Mouse (Mus musculus) intestine, embryonic 15.5 days (tissue): ENCODE results near the gene Prickle1. TPM values are rescaled to one million over a fixed set of nuclear protein-coding genes. Genes with fewer than 3 reads are reported as not detected.

ENCODE experiments used
- ATAC-seq: fragments of 200-750 bp; cut with Nextera tagmentation; 2 replicates; pipeline ENCODE4 v1.8.0; 2017; ENCODE audit warnings: moderate TSS enrichment, moderate library complexity
- H3K27ac ChIP-seq: fragments of 300-500 bp; sonication (generic); 2 replicates; pipeline ENCODE4 v1.5.1; 2015; ENCODE audit warnings: mild to moderate bottlenecking, inconsistent platforms
- H3K27me3 ChIP-seq: fragments of 300-500 bp; sonication (generic); replicated peaks from 2 replicates; pipeline ENCODE4 v1.6.1; 2015; ENCODE audit warnings: inconsistent platforms
- H3K36me3 ChIP-seq: fragments of 300-500 bp; sonication (generic); 2 replicates; pipeline ENCODE4 v1.6.1; 2015; ENCODE audit warnings: inconsistent platforms
- H3K4me1 ChIP-seq: fragments of 300-500 bp; sonication (generic); replicated peaks from 2 replicates; pipeline ENCODE4 v1.6.1; 2015; ENCODE audit warnings: inconsistent platforms
- H3K4me2 ChIP-seq: fragments of 300-500 bp; sonication (generic); replicated peaks from 2 replicates; pipeline ENCODE4 v1.6.1; 2015; ENCODE audit warnings: mild to moderate bottlenecking, inconsistent platforms
- H3K4me3 ChIP-seq: fragments of 300-500 bp; sonication (generic); replicated peaks from 2 replicates; pipeline ENCODE4 v1.5.1; 2015; ENCODE audit warnings: inconsistent platforms
- H3K9ac ChIP-seq: fragments of 300-500 bp; sonication (generic); 2 replicates; pipeline ENCODE4 v1.6.1; 2015; ENCODE audit warnings: inconsistent platforms
- H3K9me3 ChIP-seq: fragments of 300-500 bp; sonication (generic); 2 replicates; pipeline ENCODE4 v1.6.1; 2016; ENCODE audit warnings: inconsistent platforms
- WGBS: fragments of 180-500 bp; shearing (Covaris S2); methylation state at CpG from one replicate; pipeline ENCODE4 v1.1.7; 2015; 5-methylcytosine and 5-hydroxymethylcytosine counted together
- polyA plus RNA-seq: library from polyadenylated mRNA; unstranded; fragments of >200 nt; fragmentation: Nextera tagmentation; extraction: Ambion mirVana; gene quantifications from 2 replicates; pipeline ENCODE4 v1.2.1, GENCODE M21; 2015

Gene Prickle1
- polyA plus RNA-seq, 1 experiment from 2014 or later, result 23.7 TPM

- WGBS, result 74% methylated on average over 10 of the region's 10 CpGs
- no peak overlapping the region for H3K9ac ChIP-seq
- 0 out of 2 replicates have a peak, but pooled peaks cover 5% of the 10 kb centered on the region for H3K4me1 ChIP-seq
- H3K9me3 ChIP-seq, result no peaks in the 10 kb centered on the region
- no peaks in the 10 kb centered on the region for H3K36me3 ChIP-seq
- H3K4me2 ChIP-seq, result no peak overlapping the region
- ATAC-seq, result no peak
- H3K27me3 ChIP-seq, result no peaks in the 10 kb centered on the region
- H3K4me3 ChIP-seq, result no peak overlapping the region
- no peak overlapping the region for H3K27ac ChIP-seq
Observed at GRCm38 (mm10) chr15:93481112-93481511, 114.6 kb downstream of the Prickle1 start.

- 66% methylated on average over 4 of the region's 4 CpGs for WGBS
Observed at GRCm38 (mm10) chr15:93479445-93479844, 116.2 kb downstream of the Prickle1 start.

GRCm38 (mm10) chr15:93478676-93479075, 117.0 kb downstream of the Prickle1 start:
- no peak overlapping the region for H3K27ac ChIP-seq
- H3K9me3 ChIP-seq, result no peaks in the 10 kb centered on the region
- ATAC-seq, result no peak
- H3K9ac ChIP-seq, result no peak overlapping the region
- no peaks in the 10 kb centered on the region for H3K27me3 ChIP-seq
- no peak overlapping the region for H3K4me2 ChIP-seq
- no peaks in the 10 kb centered on the region for H3K36me3 ChIP-seq
- H3K4me3 ChIP-seq, result no peak overlapping the region
- 85% methylated on average over 3 of the region's 3 CpGs for WGBS
- no peaks in the 10 kb centered on the region for H3K4me1 ChIP-seq

More at GRCm38 (mm10) chr15:93479445-93479844, 116.2 kb downstream of the Prickle1 start:
- ATAC-seq, result no peak
- Histone ChIP-seq H3K27ac (no peak overlapping the region), H3K4me2 (no peak overlapping the region), H3K9ac (no peak overlapping the region), H3K27me3 (no peaks in the 10 kb centered on the region), H3K36me3 (no peaks in the 10 kb centered on the region), H3K4me3 (no peak overlapping the region), H3K9me3 (no peaks in the 10 kb centered on the region), H3K4me1 (0 out of 2 replicates have a peak, but pooled peaks cover 3% of the 10 kb centered on the region)

GRCm38 (mm10) chr15:93477729-93478128, 118.0 kb downstream of the Prickle1 start:
- no peaks in the 10 kb centered on the region for H3K4me1 ChIP-seq
- no peak for ATAC-seq
- WGBS, result 80% methylated on average over 4 of the region's 4 CpGs
- no peak overlapping the region for H3K4me3 ChIP-seq
- H3K4me2 ChIP-seq, result no peak overlapping the region
- no peak overlapping the region for H3K27ac ChIP-seq
- H3K27me3 ChIP-seq, result no peaks in the 10 kb centered on the region
- H3K9me3 ChIP-seq, result no peaks in the 10 kb centered on the region
- H3K9ac ChIP-seq, result no peak overlapping the region
- no peaks in the 10 kb centered on the region for H3K36me3 ChIP-seq

- Histone ChIP-seq H3K27me3 (no peaks in the 10 kb centered on the region), H3K4me1 (no peaks in the 10 kb centered on the region), H3K9ac (no peak overlapping the region), H3K36me3 (no peaks in the 10 kb centered on the region), H3K9me3 (no peaks in the 10 kb centered on the region), H3K4me3 (no peak overlapping the region), H3K4me2 (no peak overlapping the region), H3K27ac (no peak overlapping the region)
- WGBS, result 41% methylated on average over 8 of the region's 8 CpGs
- no peak for ATAC-seq
Observed at GRCm38 (mm10) chr15:93475688-93476087, 120.0 kb downstream of the Prickle1 start.

GRCm38 (mm10) chr15:93474277-93474676, 121.4 kb downstream of the Prickle1 start:
- Histone ChIP-seq H3K9ac (no peak overlapping the region), H3K27me3 (no peaks in the 10 kb centered on the region), H3K9me3 (no peaks in the 10 kb centered on the region), H3K27ac (no peak overlapping the region), H3K4me3 (no peak overlapping the region), H3K4me1 (no peaks in the 10 kb centered on the region), H3K4me2 (no peak overlapping the region), H3K36me3 (no peaks in the 10 kb centered on the region)
- WGBS, result 87% methylated on average over 3 of the region's 3 CpGs
- no peak for ATAC-seq

- H3K4me1 ChIP-seq, result no peaks in the 10 kb centered on the region
- H3K4me3 ChIP-seq, result no peak overlapping the region
- H3K36me3 ChIP-seq, result no peaks in the 10 kb centered on the region
- no peak overlapping the region for H3K4me2 ChIP-seq
- H3K27me3 ChIP-seq, result no peaks in the 10 kb centered on the region
- H3K27ac ChIP-seq, result no peak overlapping the region
- 81% methylated on average over 1 of the region's 1 CpGs for WGBS
- H3K9me3 ChIP-seq, result no peaks in the 10 kb centered on the region
- no peak for ATAC-seq
- no peak overlapping the region for H3K9ac ChIP-seq
Observed at GRCm38 (mm10) chr15:93472089-93472488, 123.6 kb downstream of the Prickle1 start.

GRCm38 (mm10) chr15:93471651-93472050, 124.0 kb downstream of the Prickle1 start:
- Histone ChIP-seq H3K9me3 (no peaks in the 10 kb centered on the region), H3K27me3 (no peaks in the 10 kb centered on the region), H3K36me3 (no peaks in the 10 kb centered on the region), H3K4me1 (no peaks in the 10 kb centered on the region), H3K4me3 (no peak overlapping the region), H3K4me2 (no peak overlapping the region), H3K27ac (no peak overlapping the region), H3K9ac (no peak overlapping the region)
- 78% methylated on average over 12 of the region's 12 CpGs for WGBS
- no peak for ATAC-seq

- WGBS, result 94% methylated on average over 23 of the region's 23 CpGs
- H3K4me2 ChIP-seq, result no peak overlapping the region
- H3K9me3 ChIP-seq, result no peaks in the 10 kb centered on the region
- no peaks in the 10 kb centered on the region for H3K27me3 ChIP-seq
- no peak overlapping the region for H3K4me3 ChIP-seq
- no peak for ATAC-seq
- H3K9ac ChIP-seq, result no peak overlapping the region
- H3K27ac ChIP-seq, result no peak overlapping the region
- H3K4me1 ChIP-seq, result no peaks in the 10 kb centered on the region
- H3K36me3 ChIP-seq, result peaks cover 8% of the 10 kb centered on the region; the same call in 1 of the 2 replicates
Observed at GRCm38 (mm10) chr15:93461066-93461465, 134.6 kb downstream of the Prickle1 start.

GRCm38 (mm10) chr15:93459422-93459821, 136.3 kb downstream of the Prickle1 start:
- ATAC-seq, result no peak
- H3K27me3 ChIP-seq, result no peaks in the 10 kb centered on the region
- no peaks in the 10 kb centered on the region for H3K36me3 ChIP-seq
- H3K9ac ChIP-seq, result no peak overlapping the region
- H3K27ac ChIP-seq, result no peak overlapping the region
- 81% methylated on average over 5 of the region's 5 CpGs for WGBS
- no peaks in the 10 kb centered on the region for H3K9me3 ChIP-seq
- no peak overlapping the region for H3K4me3 ChIP-seq
- no peaks in the 10 kb centered on the region for H3K4me1 ChIP-seq
- H3K4me2 ChIP-seq, result no peak overlapping the region

- no peaks in the 10 kb centered on the region for H3K4me1 ChIP-seq
- no peak overlapping the region for H3K4me3 ChIP-seq
- H3K4me2 ChIP-seq, result no peak overlapping the region
- H3K27ac ChIP-seq, result no peak overlapping the region
- no peak for ATAC-seq
- no peaks in the 10 kb centered on the region for H3K36me3 ChIP-seq
- no peak overlapping the region for H3K9ac ChIP-seq
- no peaks in the 10 kb centered on the region for H3K27me3 ChIP-seq
- H3K9me3 ChIP-seq, result no peaks in the 10 kb centered on the region
Observed at GRCm38 (mm10) chr15:93456005-93456404, 139.7 kb downstream of the Prickle1 start.

- WGBS, result 64% methylated on average over 1 of the region's 1 CpGs
- no peak for ATAC-seq
- H3K9ac ChIP-seq, result no peak overlapping the region
- H3K27ac ChIP-seq, result no peak overlapping the region
- H3K27me3 ChIP-seq, result no peaks in the 10 kb centered on the region
- H3K9me3 ChIP-seq, result no peaks in the 10 kb centered on the region
- H3K4me1 ChIP-seq, result no peaks in the 10 kb centered on the region
- no peak overlapping the region for H3K4me2 ChIP-seq
- H3K4me3 ChIP-seq, result no peak overlapping the region
- H3K36me3 ChIP-seq, result no peaks in the 10 kb centered on the region
Observed at GRCm38 (mm10) chr15:93453296-93453695, 142.4 kb downstream of the Prickle1 start.
